Mouse (Mus musculus): ENCODE results near the gene Vmn1r15. TPM values are rescaled to one million over a fixed set of nuclear protein-coding genes. Genes with fewer than 3 reads are reported as not detected.

Vmn1r15 gene
- not detected in 2 replicates for polyA plus RNA-seq (2015; fragmentation: Nextera tagmentation; extraction: Ambion mirVana)

GRCm38 (mm10) chr6:57257652-57258051 is at the start of gene Vmn1r15:
Gene Vmn1r15, plus strand, starts transcription at chr6:57257952.

GRCm38 (mm10) chr6:57231386-57231785 is 26.4 kb upstream of the Vmn1r15 start, which contains the start of gene Vmn1r14:
Gene Vmn1r14, plus strand, starts transcription at chr6:57231686.

Other genes with a start within 250 kb of the Vmn1r15 start
- not detected in 2 replicates for gene Vmn1r7, start 232.6 kb upstream of the Vmn1r15 start, polyA plus RNA-seq (2015; fragmentation: Nextera tagmentation; extraction: Ambion mirVana)
- not detected in 2 replicates for gene Vmn1r8, start 225.7 kb upstream of the Vmn1r15 start, polyA plus RNA-seq (2015; fragmentation: Nextera tagmentation; extraction: Ambion mirVana)
- 0.02 TPM in 1 of 2 replicates, not detected in the other for gene Vmn1r9, start 191.2 kb upstream of the Vmn1r15 start, polyA plus RNA-seq (2015; fragmentation: Nextera tagmentation; extraction: Ambion mirVana)
- gene Vmn1r10, start 148.5 kb upstream of the Vmn1r15 start, polyA plus RNA-seq (2015; fragmentation: Nextera tagmentation; extraction: Ambion mirVana): not detected in 2 replicates
- not detected in 2 replicates for gene Vmn1r11, start 124.5 kb upstream of the Vmn1r15 start, polyA plus RNA-seq (2015; fragmentation: Nextera tagmentation; extraction: Ambion mirVana)
- not detected in 2 replicates for gene Vmn1r12, start 101.0 kb upstream of the Vmn1r15 start, polyA plus RNA-seq (2015; fragmentation: Nextera tagmentation; extraction: Ambion mirVana)
- gene Vmn1r13, start 54.7 kb upstream of the Vmn1r15 start, polyA plus RNA-seq (2015; fragmentation: Nextera tagmentation; extraction: Ambion mirVana): not detected in 2 replicates
- not detected in 2 replicates for gene Vmn1r14, start 26.3 kb upstream of the Vmn1r15 start, polyA plus RNA-seq (2015; fragmentation: Nextera tagmentation; extraction: Ambion mirVana)
- not detected in 2 replicates for gene Vmn1r16, start 71.5 kb downstream of the Vmn1r15 start, polyA plus RNA-seq (2015; fragmentation: Nextera tagmentation; extraction: Ambion mirVana)
- gene Vmn1r17, start 105.8 kb downstream of the Vmn1r15 start, polyA plus RNA-seq (2015; fragmentation: Nextera tagmentation; extraction: Ambion mirVana): not detected in 2 replicates
- not detected in 2 replicates for gene Vmn1r18, start 137.8 kb downstream of the Vmn1r15 start, polyA plus RNA-seq (2015; fragmentation: Nextera tagmentation; extraction: Ambion mirVana)
- gene Vmn1r19, start 145.8 kb downstream of the Vmn1r15 start, polyA plus RNA-seq (2015; fragmentation: Nextera tagmentation; extraction: Ambion mirVana): not detected in 2 replicates
- not detected in 2 replicates for gene Vmn1r20, start 171.0 kb downstream of the Vmn1r15 start, polyA plus RNA-seq (2015; fragmentation: Nextera tagmentation; extraction: Ambion mirVana)